Mouse (Mus musculus) adrenal gland (tissue): ENCODE data around the gene Opa3.

Experiments
- intact Hi-C: fragments of 180-260 bp; cut with DNase I; formaldehyde crosslinking; loops from one replicate; pipeline ENCODE4 v1.15.1; 2025

The Opa3 gene

GRCm38 (mm10) chr7:19240905-19241463 lies 12.8 kb downstream of the Opa3 start:
- intact Hi-C loops, result no loop called here

GRCm38 (mm10) chr7:19242005-19242404 lies 13.9 kb downstream of the Opa3 start:
- intact Hi-C loops, result no loop called here

- intact Hi-C loops, result no loop called here
These were observed 15.7 kb downstream of the Opa3 start for GRCm38 (mm10) chr7:19243858-19244257.

- intact Hi-C loops, result no loop called here
These were observed 16.9 kb downstream of the Opa3 start for GRCm38 (mm10) chr7:19245083-19245482.

- intact Hi-C loops, result no loop called here
These were observed 18.7 kb downstream of the Opa3 start for GRCm38 (mm10) chr7:19246855-19247254.

GRCm38 (mm10) chr7:19247511-19247910 lies 19.4 kb downstream of the Opa3 start:
- intact Hi-C loops, result no loop called here

- intact Hi-C loops, result no loop called here
These were observed 23.9 kb downstream of the Opa3 start for GRCm38 (mm10) chr7:19252078-19252477.

GRCm38 (mm10) chr7:19253437-19253836 lies 25.3 kb downstream of the Opa3 start:
- intact Hi-C loops, result no loop called here

- intact Hi-C loops, result no loop called here
These were observed 27.3 kb downstream of the Opa3 start for GRCm38 (mm10) chr7:19255395-19255794.

- intact Hi-C loops, result no loop called here
These were observed 28.4 kb downstream of the Opa3 start for GRCm38 (mm10) chr7:19256567-19256966.

GRCm38 (mm10) chr7:19257390-19258022 lies 29.4 kb downstream of the Opa3 start:
- intact Hi-C loops, result no loop called here

GRCm38 (mm10) chr7:19258336-19258735 lies 30.2 kb downstream of the Opa3 start:
- intact Hi-C loops, result no loop called here

GRCm38 (mm10) chr7:19265147-19265546 lies 37.0 kb downstream of the Opa3 start:
- intact Hi-C loops, result no loop called here

GRCm38 (mm10) chr7:19265928-19266822 lies 38.0 kb downstream of the Opa3 start:
- intact Hi-C loops, result no loop called here

- intact Hi-C loops, result no loop called here
These were observed 38.9 kb downstream of the Opa3 start for GRCm38 (mm10) chr7:19267051-19267450.

GRCm38 (mm10) chr7:19268993-19269681 lies 41.0 kb downstream of the Opa3 start:
- intact Hi-C loops, result no loop called here

GRCm38 (mm10) chr7:19269721-19270441 lies 41.7 kb downstream of the Opa3 start:
- intact Hi-C loops, result no loop called here

GRCm38 (mm10) chr7:19270509-19271237 lies 42.5 kb downstream of the Opa3 start:
- intact Hi-C loops, result no loop called here

- intact Hi-C loops, result no loop called here
These were observed 43.4 kb downstream of the Opa3 start, which contains the start of gene Vasp for GRCm38 (mm10) chr7:19271238-19272172. Gene Vasp (minus strand): TSS chr7:19271817.
